Mouse (Mus musculus) spleen, adult 2 months (tissue): ENCODE results near the gene Calhm3. TPM values are rescaled to one million over a fixed set of nuclear protein-coding genes. Genes with fewer than 3 reads are reported as not detected.
"Not testable (repeated sequence)": the region's sequence is repeated elsewhere in the genome, so short reads cannot be mapped to it uniquely, and the experiment has no call there.

Experiments used
- DNase-seq, 2 experiments: peaks; one replicate each; pipeline versions ENCODE4 v3.0.0 to v3.0.0-alpha.2; 2012 to 2021; ENCODE audit warnings: low spot score in 2 of 2, low read depth in 1 of 2
- H3K27ac ChIP-seq: fragments of 200-500 bp; 2 replicates; pipeline ENCODE4 v1.5.1; 2012; ENCODE audit warnings: low read length, inconsistent platforms; ENCODE audit not compliant: insufficient read depth
- H3K27me3 ChIP-seq: fragments of 200-500 bp; 2 replicates; pipeline ENCODE4 v1.6.1; 2012; ENCODE audit warnings: mild to moderate bottlenecking, moderate library complexity, low read length, inconsistent platforms; ENCODE audit not compliant: control insufficient read depth, insufficient read depth
- H3K36me3 ChIP-seq: fragments of 200-500 bp; 2 replicates; pipeline ENCODE4 v1.6.1; 2012; ENCODE audit warnings: mild to moderate bottlenecking, low read length, inconsistent platforms; ENCODE audit not compliant: control insufficient read depth, insufficient read depth
- H3K4me1 ChIP-seq: fragments of 200-500 bp; 2 replicates; pipeline ENCODE4 v1.6.1; 2011; ENCODE audit warnings: inconsistent platforms; ENCODE audit not compliant: control insufficient read depth, insufficient read depth, insufficient read length
- H3K4me3 ChIP-seq: fragments of 200-500 bp; 2 replicates; pipeline ENCODE4 v1.5.1; 2011; ENCODE audit warnings: mild to moderate bottlenecking, inconsistent platforms; ENCODE audit not compliant: insufficient read depth, insufficient read length; ENCODE audit errors: extremely low read depth
- CTCF ChIP-seq: fragments of 200-500 bp; IDR thresholded peaks from 2 replicates; pipeline ENCODE4 v1.5.1; 2011; ENCODE audit warnings: mild to moderate bottlenecking, inconsistent platforms; ENCODE audit not compliant: insufficient read depth, insufficient read length, insufficient replicate concordance; ENCODE audit errors: extremely low read depth
- POLR2A ChIP-seq: fragments of 200-500 bp; IDR thresholded peaks from 2 replicates; pipeline ENCODE4 v1.6.1; 2011; ENCODE audit warnings: low read depth, low read length, inconsistent platforms
- whole genome bisulfite sequencing: fragments of 180-500 bp; shearing (Covaris S2); methylation state at CpG from one replicate; pipeline ENCODE4 v1.1.7; 2018; 5-methylcytosine and 5-hydroxymethylcytosine counted together
- polyA plus RNA-seq: library from polyadenylated mRNA; depleted of rRNA; stranded (reverse); fragments of >200 nt; gene quantifications from 2 replicates; pipeline ENCODE4 v1.2.3, GENCODE M21; 2012

Gene Calhm3
- polyA plus RNA-seq, 1 experiment, result not detected

DNA sequence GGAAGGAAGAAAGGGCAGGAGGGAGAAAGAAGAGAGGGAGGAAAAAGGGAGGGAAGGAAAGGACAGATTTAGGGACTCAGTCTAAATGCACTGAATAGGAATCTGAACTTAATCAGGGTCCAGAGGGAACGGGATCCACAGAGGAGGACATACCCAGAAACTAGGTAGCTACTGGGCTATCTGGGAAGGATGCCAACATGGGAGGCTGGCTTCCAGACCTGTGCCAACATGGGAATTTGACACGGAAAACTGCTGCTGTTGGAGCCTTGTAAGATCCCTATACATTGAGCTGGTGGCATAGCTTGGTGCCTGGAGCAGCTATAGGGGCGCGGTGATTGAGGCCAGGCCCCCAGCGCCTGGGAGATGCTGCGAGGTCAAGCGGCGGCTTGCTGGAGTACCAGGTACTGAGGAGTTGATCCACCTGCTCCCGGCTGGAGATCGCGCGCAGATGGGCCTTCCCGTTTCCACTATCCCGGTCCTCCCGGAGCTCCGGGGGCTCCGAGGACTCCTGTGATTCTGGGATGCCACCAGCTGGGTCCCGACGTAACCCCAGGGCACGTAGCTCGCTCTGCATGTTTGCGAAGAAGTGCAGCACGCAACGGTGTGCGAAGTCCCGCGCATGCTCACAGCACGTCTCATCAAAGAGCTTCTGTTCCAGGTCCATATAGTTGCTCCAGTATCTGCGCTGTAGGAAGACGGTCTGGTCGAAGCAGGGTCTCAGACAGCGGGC lies 6.1 kb downstream of the Calhm3 start:
- no peak for TF ChIP-seq CTCF
- no peak for TF ChIP-seq POLR2A
- 44% methylated on average over 32 of the region's 32 CpGs for WGBS
- no peak for DNase-seq

DNA sequence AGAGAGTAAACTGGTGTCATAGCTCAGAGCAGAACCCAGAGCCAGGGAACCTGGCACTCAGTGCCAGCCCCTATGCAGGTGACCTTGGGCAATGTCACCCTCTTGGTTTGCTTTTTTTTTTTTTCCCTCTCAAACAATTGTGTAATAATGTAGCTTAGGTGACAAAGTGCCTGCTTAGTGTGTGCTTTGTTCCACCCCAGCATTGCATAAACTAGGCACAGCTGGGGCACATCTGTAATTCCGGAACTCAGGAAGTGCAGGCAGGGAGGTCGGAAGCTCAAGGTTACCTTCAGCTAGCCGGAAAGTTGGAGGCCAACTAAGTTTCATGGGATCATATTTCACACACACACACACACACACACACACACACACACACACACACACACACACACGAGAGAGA lies 7.7 kb downstream of the Calhm3 start:
- DNase-seq, result no peak
- no peaks in the 10 kb centered on the region for H3K36me3 ChIP-seq
- H3K27me3 ChIP-seq, result no peaks in the 10 kb centered on the region
- H3K4me1 ChIP-seq, result peaks cover 12% of the 10 kb centered on the region; the same call in 1 of the 2 replicates
- no peak overlapping the region for H3K4me3 ChIP-seq
- WGBS, result 61% methylated on average over 4 of the region's 4 CpGs
- H3K27ac ChIP-seq, result no peak overlapping the region
- no peak for TF ChIP-seq POLR2A
- TF ChIP-seq CTCF, result no peak

More for the DNA sequence above, 6.1 kb downstream of the Calhm3 start:
- Histone ChIP-seq H3K27ac (no peak overlapping the region), H3K4me1 (peaks cover 12% of the 10 kb centered on the region; the same call in 1 of the 2 replicates), H3K36me3 (no peaks in the 10 kb centered on the region), H3K4me3 (no peak overlapping the region), H3K27me3 (no peaks in the 10 kb centered on the region)

DNA sequence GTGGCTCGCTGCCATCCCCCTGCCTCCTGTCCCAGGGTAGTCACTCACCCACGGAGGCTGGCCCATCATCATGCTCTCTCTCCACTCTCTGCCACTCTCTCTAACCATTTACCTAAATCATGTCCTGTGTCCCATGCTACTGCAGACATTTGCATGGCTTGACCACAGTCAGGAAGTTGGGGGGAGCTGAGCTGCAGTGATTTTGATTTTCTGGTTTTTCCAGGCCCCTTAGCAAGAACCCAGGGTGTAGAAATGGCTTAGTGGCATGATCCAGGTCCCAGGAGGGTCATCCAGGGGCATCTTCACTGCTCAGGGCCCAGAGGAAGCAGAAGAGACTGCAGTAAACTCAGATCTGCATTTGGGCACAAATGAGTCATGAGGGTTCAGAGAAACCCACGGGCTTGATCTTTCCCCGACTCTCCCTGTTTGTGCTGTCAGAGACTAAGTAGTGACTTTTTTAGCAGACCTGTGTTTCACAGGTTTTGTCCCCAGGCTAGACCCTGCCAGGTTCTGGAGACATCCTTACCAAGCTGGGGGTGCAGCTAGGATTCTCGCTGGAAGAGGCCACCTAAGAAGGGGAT lies 9.2 kb downstream of the Calhm3 start:
- no peaks in the 10 kb centered on the region for H3K27me3 ChIP-seq
- H3K27ac ChIP-seq, result no peak overlapping the region
- TF ChIP-seq CTCF, result no peak
- no peak for TF ChIP-seq POLR2A
- DNase-seq, result peak in 1 of 2 experiments; percentile 33
- H3K4me3 ChIP-seq, result no peak overlapping the region
- H3K4me1 ChIP-seq, result peaks cover 12% of the 10 kb centered on the region; the same call in 1 of the 2 replicates
- WGBS, result 31% methylated on average over 5 of the region's 5 CpGs
- no peaks in the 10 kb centered on the region for H3K36me3 ChIP-seq

- no peak within 1 kb of the TSS for H3K4me3 ChIP-seq
- WGBS, result 95% methylated on average over 6 of the region's 6 CpGs
- no peaks in the 10 kb centered on the region for H3K27me3 ChIP-seq
- H3K36me3 ChIP-seq, result no peaks in the 10 kb centered on the region
- H3K27ac ChIP-seq, result no peak within 1 kb of the TSS
- DNase-seq, result no peak
- peaks cover 12% of the 10 kb centered on the region; the same call in 1 of the 2 replicates for H3K4me1 ChIP-seq
- TF ChIP-seq POLR2A, result no peak
- TF ChIP-seq CTCF, result no peak
Observed at GRCm38 (mm10) chr19:47144154-47144553, 13.4 kb downstream of the Calhm3 start, which contains the start of gene Calhm1. Gene Calhm1 (minus strand): TSS chr19:47144254.

DNA sequence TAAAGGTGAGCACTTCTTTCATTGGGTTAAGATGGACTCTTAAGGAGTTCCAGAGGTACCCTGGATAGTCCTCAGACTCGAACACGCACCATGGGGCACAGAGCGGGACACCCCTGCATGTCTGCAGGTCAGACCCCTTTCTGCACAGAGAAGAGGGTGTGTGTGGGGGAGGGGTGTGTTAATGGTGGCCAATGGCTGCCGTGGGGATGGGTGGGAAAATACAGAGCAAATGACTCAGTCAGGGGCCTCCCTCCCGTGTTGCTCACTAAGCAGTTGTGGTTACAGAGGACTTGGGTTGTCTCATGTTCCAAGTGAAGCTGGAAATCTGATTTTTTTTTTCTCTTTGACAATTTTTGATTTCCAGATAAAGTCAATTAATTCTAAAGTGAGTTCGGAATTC lies 15.1 kb downstream of the Calhm3 start:
- WGBS, result 80% methylated on average over 6 of the region's 6 CpGs
- Histone ChIP-seq H3K4me3 (no peak overlapping the region), H3K27me3 (no peaks in the 10 kb centered on the region), H3K36me3 (no peaks in the 10 kb centered on the region), H3K27ac (no peak overlapping the region), H3K4me1 (peaks cover 7% of the 10 kb centered on the region; the same call in 1 of the 2 replicates)
- DNase-seq, result no peak
- TF ChIP-seq POLR2A (no peak), CTCF (no peak)

GRCm38 (mm10) chr19:47139611-47140010 lies 18.0 kb downstream of the Calhm3 start:
- not testable (repeated sequence) for H3K27me3 ChIP-seq, DNase-seq, H3K4me3 ChIP-seq, H3K36me3 ChIP-seq, H3K27ac ChIP-seq
- 76% methylated on average over 7 of the region's 7 CpGs for WGBS
- peaks cover 23% of the 10 kb centered on the region; the same call in 1 of the 2 replicates for H3K4me1 ChIP-seq

DNA sequence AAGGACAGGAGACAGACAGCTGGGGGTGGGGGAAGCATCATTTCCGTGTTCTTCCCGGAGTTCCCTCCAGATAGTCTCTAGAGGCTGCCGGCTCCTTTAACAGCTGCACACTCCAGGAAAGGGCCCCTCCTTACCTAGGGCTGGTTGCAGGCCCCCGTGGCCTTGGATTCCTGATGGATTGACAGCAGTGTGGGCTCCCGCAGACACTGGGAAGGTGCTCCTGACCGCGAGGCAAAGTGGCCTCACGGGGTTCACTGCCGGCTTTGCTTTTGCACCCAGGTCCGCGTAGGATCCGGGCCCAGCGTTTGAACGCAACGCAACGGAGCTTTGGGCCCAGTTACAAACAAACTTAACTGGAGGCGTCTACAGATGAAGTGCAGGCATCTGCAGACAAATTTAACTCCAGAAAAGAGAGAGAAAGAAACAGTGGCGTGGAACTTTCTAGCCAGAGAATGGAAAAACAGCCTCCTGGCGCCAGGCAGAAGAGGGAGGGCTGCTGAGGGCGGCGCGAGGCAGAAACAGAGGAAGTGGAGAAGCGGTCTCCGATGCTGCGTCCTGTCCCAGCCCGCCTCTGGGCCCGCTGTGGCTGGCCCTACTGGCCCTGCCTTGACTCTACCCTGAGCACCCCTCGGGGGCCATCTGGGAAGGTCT lies 19.7 kb downstream of the Calhm3 start, which contains the start of gene Calhm2:
Gene Calhm2, minus strand, starts transcription at position 524 of the 651 bp plus-strand sequence.
- TF ChIP-seq POLR2A (peak; percentile 42), CTCF (no peak)
- peak within 1 kb of the TSS; percentile 90 for H3K4me3 ChIP-seq
- peaks cover 11% of the 10 kb centered on the region for H3K36me3 ChIP-seq
- WGBS, result under 1% methylated on average over 28 of the region's 28 CpGs
- DNase-seq, result peak in 1 of 2 experiments; percentile 71
- H3K27ac ChIP-seq, result peak within 1 kb of the TSS; percentile 95
- peaks cover 35% of the 10 kb centered on the region; the same call in 1 of the 2 replicates for H3K4me1 ChIP-seq
- no peaks in the 10 kb centered on the region for H3K27me3 ChIP-seq
